Mouse (Mus musculus) limb, embryonic 12.5 days (tissue): ENCODE measurements around the gene Serpina1b. TPM values are rescaled to one million over a fixed set of nuclear protein-coding genes. Genes with fewer than 3 reads are reported as not detected.
"Not testable (repeated sequence)": the region's sequence is repeated elsewhere in the genome, so short reads cannot be mapped to it uniquely, and the experiment has no call there.

ENCODE experiments used
- ATAC-seq: fragments of 200-750 bp; cut with Nextera tagmentation; 2 replicates; pipeline ENCODE4 v1.8.0; 2017; ENCODE audit warnings: low read depth, moderate TSS enrichment; ENCODE audit not compliant: insufficient number of reproducible peaks, insufficient read depth, low FRiP score, low TSS enrichment
- H3K27ac ChIP-seq: fragments of 300-500 bp; sonication (generic); 2 replicates; pipeline ENCODE4 v1.5.1; 2016; ENCODE audit warnings: mild to moderate bottlenecking, moderate library complexity
- H3K27me3 ChIP-seq: fragments of 300-500 bp; sonication (generic); 2 replicates; pipeline ENCODE4 v1.6.1; 2016; ENCODE audit warnings: mild to moderate bottlenecking, moderate library complexity
- H3K36me3 ChIP-seq: fragments of 300-500 bp; sonication (generic); 2 replicates; pipeline ENCODE4 v1.6.1; 2016; ENCODE audit warnings: mild to moderate bottlenecking, moderate library complexity
- H3K4me1 ChIP-seq: fragments of 300-500 bp; sonication (generic); replicated peaks from 2 replicates; pipeline ENCODE4 v1.6.1; 2016
- H3K4me2 ChIP-seq: fragments of 300-500 bp; sonication (generic); 2 replicates; pipeline ENCODE4 v1.6.1; 2016; ENCODE audit warnings: mild to moderate bottlenecking, moderate library complexity
- H3K4me3 ChIP-seq: fragments of 300-500 bp; sonication (generic); replicated peaks from 2 replicates; pipeline ENCODE4 v1.5.1; 2016; ENCODE audit warnings: mild to moderate bottlenecking
- H3K9ac ChIP-seq: fragments of 300-500 bp; sonication (generic); replicated peaks from 2 replicates; pipeline ENCODE4 v1.6.1; 2016; ENCODE audit warnings: mild to moderate bottlenecking, moderate library complexity
- H3K9me3 ChIP-seq: fragments of 300-500 bp; sonication (generic); 2 replicates; pipeline ENCODE4 v1.6.1; 2016; ENCODE audit warnings: mild to moderate bottlenecking, moderate library complexity
- WGBS: fragments of 180-500 bp; shearing (Covaris S2); methylation state at CpG from one replicate; pipeline ENCODE4 v1.1.7; 2016; 5-methylcytosine and 5-hydroxymethylcytosine counted together
- polyA plus RNA-seq: library from polyadenylated mRNA; unstranded; fragments of >200 nt; fragmentation: Nextera tagmentation; extraction: Ambion mirVana; gene quantifications from 2 replicates; pipeline ENCODE4 v1.2.1, GENCODE M21; 2016

Gene Serpina1b
- polyA plus RNA-seq, 1 experiment from 2014 or later: not detected

DNA sequence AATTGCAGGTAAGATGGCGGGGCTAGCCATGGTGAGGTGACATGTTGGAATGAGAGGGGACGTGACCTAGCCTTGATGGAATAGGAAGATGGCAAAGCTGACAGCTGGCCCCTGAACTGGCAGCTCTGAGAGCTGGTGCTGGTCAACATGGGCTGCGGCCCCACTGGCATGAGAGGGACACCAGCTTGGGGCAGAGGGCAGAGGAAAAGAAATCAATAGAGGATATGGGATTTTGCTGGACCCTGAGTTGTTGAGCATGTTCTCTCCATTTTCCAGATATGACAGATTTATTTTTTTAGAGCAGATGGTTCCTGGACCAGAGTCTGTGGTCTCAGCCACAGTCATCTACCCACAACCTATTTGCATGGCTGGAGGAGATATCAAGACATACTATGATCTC is 67.1 kb downstream of the Serpina1b start:
- not testable (repeated sequence) for H3K4me3 ChIP-seq, H3K27me3 ChIP-seq, H3K27ac ChIP-seq, H3K4me1 ChIP-seq, H3K4me2 ChIP-seq, ATAC-seq, H3K9ac ChIP-seq, H3K36me3 ChIP-seq
- H3K9me3 ChIP-seq: peaks cover 20% of the 10 kb centered on the region
- WGBS: 77% methylated on average over 3 of the region's 3 CpGs

DNA sequence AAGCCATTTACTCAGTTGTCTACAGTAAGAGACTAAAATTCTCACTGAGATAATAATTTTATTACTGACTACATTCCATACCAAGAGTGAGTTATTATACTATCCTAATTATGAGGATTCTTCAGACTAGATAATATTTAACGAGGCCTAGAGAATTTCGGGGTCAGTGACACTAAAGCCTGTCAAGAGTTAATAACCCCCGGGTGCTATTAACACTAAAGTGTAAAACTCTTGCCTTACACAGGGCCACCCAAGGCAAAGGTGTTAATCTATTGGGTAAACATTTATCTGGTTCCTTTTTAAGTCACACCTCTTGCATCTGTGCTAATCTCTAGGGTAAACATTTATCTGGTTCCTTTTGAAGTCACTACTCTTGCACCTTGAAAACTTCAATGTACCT is 69.9 kb downstream of the Serpina1b start:
- not testable (repeated sequence) for ATAC-seq, H3K4me2 ChIP-seq, H3K27me3 ChIP-seq, H3K4me3 ChIP-seq, H3K4me1 ChIP-seq, H3K36me3 ChIP-seq, H3K9ac ChIP-seq, H3K27ac ChIP-seq
- H3K9me3 ChIP-seq: peaks cover 16% of the 10 kb centered on the region
- 90% methylated on average over 3 of the region's 3 CpGs for WGBS

DNA sequence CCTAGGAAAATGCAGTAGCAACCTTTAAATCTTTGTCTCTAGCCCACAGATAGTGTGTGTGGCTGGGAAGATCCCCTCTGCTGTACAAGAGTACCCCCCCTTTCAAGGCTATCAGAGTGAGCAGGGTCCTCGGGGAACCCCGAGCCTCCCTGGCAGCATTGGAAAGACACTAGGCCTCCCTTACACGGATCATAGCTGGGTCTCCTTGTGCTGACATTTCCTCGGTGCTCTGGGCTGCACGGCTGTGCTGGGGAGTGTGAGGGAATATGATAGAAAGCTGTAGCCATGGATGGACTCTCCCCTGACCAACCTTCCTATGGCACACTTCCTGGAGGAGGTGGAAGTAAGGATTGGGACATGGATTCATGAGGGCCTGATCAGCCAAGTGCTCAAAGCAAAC is 84.2 kb downstream of the Serpina1b start:
- not testable (repeated sequence) for H3K9me3 ChIP-seq, H3K36me3 ChIP-seq, H3K4me1 ChIP-seq, H3K9ac ChIP-seq, H3K4me2 ChIP-seq, H3K27ac ChIP-seq, H3K4me3 ChIP-seq, H3K27me3 ChIP-seq, ATAC-seq
- WGBS: 84% methylated on average over 5 of the region's 5 CpGs

DNA sequence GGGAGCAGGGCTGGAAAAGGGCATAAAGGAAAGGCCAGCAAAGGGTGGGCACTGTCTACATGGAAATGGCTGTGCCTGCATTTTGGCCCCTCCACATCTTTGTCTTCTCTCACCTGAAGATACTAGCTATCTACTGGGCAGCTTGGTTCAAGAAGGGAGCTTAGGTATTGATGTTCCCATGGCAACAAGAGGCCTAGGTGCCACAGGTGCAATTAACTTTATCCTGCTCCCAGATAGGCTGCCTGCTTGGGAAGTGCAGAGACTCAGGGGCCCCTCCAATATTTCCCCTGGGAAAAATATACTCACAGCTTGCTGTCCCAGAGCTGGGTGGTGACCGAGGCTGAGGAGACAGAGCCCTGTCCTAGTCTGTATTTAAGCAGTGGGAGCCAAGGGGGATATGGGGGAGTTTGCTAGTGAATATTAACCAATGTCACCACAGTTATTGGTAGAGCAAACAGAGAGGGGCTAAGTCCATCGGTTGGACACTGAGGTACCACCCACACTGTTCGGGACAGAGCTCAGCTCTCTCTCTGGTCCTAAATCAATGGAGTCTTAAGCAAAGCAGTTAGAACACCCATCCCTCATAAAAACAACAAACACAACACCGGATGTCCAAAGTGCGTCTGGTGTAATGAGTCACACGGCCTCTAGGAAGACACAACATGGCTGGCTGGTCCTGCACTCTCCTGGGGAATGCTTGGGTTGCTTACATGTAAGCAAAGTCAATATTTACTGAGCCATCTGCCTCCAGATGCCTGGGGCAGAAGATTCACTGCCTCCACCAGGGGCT is 92.2 kb downstream of the Serpina1b start:
- ATAC-seq, H3K36me3 ChIP-seq, H3K27ac ChIP-seq, H3K4me3 ChIP-seq, H3K9me3 ChIP-seq, H3K4me1 ChIP-seq, H3K9ac ChIP-seq, H3K4me2 ChIP-seq, H3K27me3 ChIP-seq: not testable (repeated sequence)
- 92% methylated on average over 5 of the region's 6 CpGs for WGBS

DNA sequence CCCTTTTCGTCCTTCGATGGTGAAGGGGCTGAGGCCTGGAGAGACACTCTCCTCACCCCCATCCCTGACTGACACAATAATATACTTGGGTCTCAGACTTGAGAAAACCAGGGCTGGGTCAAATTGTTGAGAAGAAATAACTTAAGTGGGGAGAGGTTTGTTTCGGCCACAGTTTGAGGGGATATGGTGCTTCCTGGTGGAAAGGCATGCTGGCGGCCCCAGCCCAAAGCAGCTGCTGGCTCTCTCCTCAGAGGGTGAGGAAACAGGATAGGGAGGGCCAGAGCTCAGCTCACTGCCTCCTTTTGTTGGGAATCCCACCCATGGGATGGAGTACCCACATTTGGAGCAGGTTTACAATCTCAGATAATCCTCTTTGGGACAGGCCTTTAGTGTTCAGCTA is 94.6 kb downstream of the Serpina1b start:
- not testable (repeated sequence) for H3K4me1 ChIP-seq, H3K27me3 ChIP-seq, H3K36me3 ChIP-seq, H3K4me2 ChIP-seq, H3K9ac ChIP-seq, H3K27ac ChIP-seq, H3K4me3 ChIP-seq, ATAC-seq, H3K9me3 ChIP-seq
- 89% methylated on average over 4 of the region's 4 CpGs for WGBS

DNA sequence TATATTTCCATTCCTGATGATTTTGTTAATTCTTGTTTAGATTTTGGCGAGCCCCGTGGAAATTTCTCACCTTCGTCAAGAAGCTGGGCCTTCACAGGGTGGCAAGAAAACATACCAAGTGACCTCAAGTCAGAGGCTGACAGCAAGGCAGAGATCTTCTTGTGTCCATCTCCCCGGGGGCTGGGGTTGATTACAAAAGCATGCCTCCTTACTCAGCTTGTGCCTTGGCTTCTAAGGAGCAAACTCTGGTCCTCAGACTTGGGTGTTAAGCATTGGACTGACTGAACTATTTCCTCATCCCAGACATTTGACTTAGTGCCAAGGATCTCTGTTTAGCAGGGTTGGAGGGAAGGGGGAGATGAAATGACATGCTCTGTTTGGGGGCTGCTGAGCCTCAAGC is 95.1 kb downstream of the Serpina1b start:
- not testable (repeated sequence) for H3K27me3 ChIP-seq, H3K36me3 ChIP-seq, H3K27ac ChIP-seq, H3K9ac ChIP-seq, H3K4me1 ChIP-seq, H3K4me2 ChIP-seq, H3K4me3 ChIP-seq, ATAC-seq, H3K9me3 ChIP-seq
- 93% methylated on average over 4 of the region's 4 CpGs for WGBS

DNA sequence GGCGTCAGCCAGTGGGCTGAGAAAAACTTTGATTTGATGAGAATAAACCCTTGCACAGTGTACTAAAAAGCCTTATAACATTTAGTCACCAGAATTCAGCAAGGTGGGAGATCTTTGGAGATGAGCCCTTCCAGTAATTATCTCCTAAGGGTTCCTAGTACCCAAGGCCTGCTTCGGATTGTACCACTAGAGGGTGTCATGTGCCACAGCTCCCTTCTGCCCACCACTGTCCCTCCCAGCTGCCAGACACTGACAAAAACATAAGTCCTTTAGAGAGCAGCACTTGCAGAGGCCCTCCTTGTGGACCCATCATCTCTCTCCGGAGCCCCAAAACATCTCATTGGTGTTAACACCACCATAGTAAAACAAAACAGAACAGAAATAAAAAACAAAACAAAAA is 118.6 kb downstream of the Serpina1b start:
- no peaks in the 10 kb centered on the region for H3K36me3 ChIP-seq
- ATAC-seq: no peak
- 78% methylated on average over 3 of the region's 3 CpGs for WGBS

DNA sequence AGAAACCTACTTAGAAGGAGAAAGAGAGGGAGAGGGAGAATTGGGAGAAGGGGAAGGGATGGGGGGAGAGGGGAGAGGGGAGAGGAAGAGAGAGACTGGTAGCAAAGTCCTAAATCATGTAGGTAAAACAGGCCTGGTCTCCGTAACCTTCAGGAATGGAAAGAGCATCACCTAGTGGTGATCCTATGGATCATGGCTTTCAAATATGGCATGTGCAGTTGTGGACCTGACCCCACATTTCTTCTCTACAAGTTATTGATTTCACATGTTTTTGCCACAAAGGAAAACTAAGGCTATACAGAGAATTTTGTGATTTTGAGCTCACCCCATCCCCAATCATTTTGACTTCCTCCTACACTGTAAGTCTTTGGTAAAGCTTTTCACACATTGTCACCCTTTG is 119.8 kb downstream of the Serpina1b start:
- Histone ChIP-seq H3K9ac (no peak overlapping the region), H3K4me3 (no peak overlapping the region), H3K4me2 (no peak overlapping the region), H3K27me3 (no peaks in the 10 kb centered on the region), H3K27ac (no peak overlapping the region), H3K4me1 (no peaks in the 10 kb centered on the region), H3K36me3 (no peaks in the 10 kb centered on the region), H3K9me3 (no peaks in the 10 kb centered on the region)
- ATAC-seq: no peak
- 40% methylated on average over 1 of the region's 1 CpGs for WGBS

More for the DNA sequence above, 118.6 kb downstream of the Serpina1b start:
- no peaks in the 10 kb centered on the region for H3K27me3 ChIP-seq
- H3K4me3 ChIP-seq: no peak overlapping the region
- H3K27ac ChIP-seq: no peak overlapping the region
- no peaks in the 10 kb centered on the region for H3K4me1 ChIP-seq
- no peaks in the 10 kb centered on the region for H3K9me3 ChIP-seq
- H3K4me2 ChIP-seq: no peak overlapping the region
- H3K9ac ChIP-seq: no peak overlapping the region

DNA sequence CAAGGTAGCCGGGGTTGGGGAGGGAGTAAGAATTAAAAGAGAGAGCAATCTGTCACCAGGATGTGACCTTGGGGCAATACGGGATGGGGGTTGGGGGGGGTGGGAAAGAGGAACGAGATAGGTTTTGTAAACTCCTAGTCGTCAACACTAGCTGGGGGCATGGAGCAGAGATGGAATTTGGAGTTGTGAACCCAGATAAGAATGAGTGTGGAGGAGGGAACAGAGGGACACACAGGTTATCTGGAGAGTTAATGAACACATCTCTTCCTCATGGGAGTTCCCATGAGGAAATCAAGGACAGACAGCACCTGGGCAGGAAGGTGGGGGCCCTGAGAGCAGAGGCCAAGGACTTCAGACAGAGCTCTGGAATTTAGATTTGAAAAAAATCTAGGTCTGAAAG is 124.1 kb downstream of the Serpina1b start:
- Histone ChIP-seq H3K4me2 (no peak overlapping the region), H3K9ac (no peak overlapping the region), H3K4me3 (no peak overlapping the region), H3K27me3 (no peaks in the 10 kb centered on the region), H3K9me3 (no peaks in the 10 kb centered on the region), H3K36me3 (no peaks in the 10 kb centered on the region), H3K4me1 (no peaks in the 10 kb centered on the region), H3K27ac (no peak overlapping the region)
- WGBS: 74% methylated on average over 4 of the region's 4 CpGs
- ATAC-seq: no peak

DNA sequence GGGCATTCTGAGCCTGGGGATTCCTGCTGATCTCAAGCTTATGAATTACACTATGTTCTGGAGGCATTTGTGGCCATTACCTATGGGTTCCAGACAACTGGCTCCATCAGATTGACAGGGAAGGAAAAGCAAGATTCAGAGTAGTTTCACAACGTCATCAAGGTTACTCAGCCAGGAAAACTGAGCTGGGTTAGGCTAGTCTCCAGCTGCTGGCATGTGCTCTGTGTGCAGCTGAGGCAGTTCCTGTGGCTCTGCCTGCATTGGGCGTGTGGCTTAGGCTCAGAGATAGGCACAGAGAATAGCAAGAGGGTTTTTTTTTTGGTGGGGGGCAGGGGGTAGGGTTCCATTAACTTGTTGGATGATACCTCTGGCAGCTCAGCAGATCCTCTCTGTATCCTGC is 124.6 kb downstream of the Serpina1b start:
- no peaks in the 10 kb centered on the region for H3K27me3 ChIP-seq
- H3K9me3 ChIP-seq: no peaks in the 10 kb centered on the region
- 73% methylated on average over 2 of the region's 2 CpGs for WGBS
- no peaks in the 10 kb centered on the region for H3K4me1 ChIP-seq
- ATAC-seq: no peak
- no peaks in the 10 kb centered on the region for H3K36me3 ChIP-seq
- no peak overlapping the region for H3K4me2 ChIP-seq
- no peak overlapping the region for H3K9ac ChIP-seq
- H3K27ac ChIP-seq: no peak overlapping the region
- H3K4me3 ChIP-seq: no peak overlapping the region

DNA sequence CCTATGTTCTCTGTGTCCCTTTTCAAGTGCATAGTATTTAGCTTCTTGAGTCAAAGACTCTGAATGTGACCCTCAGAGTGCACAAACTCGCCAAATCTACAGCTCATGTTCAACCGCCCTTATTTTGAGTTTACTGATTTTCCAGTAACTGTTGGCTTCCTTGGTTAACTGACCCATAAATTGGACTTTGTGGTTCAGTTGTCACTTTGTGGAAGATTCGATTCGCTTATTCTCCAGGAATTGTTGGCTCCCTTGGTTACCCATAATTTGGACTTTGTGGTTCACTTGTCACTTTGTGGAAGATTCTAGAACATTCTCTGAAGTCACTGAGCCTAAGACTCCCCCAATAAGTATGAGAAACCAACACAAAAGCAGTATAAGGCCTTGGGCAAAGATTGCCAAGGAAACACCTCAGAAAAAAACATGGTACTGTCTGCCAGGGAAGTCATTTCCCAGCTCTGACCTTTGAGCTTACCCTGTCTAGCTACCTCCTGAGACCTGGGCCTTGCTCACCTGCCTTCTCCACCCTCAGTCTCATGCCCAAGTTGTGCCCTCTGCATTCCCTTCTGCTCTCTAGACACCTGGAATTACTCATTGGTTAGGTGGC is 129.9 kb downstream of the Serpina1b start:
- H3K27me3 ChIP-seq: no peaks in the 10 kb centered on the region
- ATAC-seq: no peak
- 85% methylated on average over 4 of the region's 4 CpGs for WGBS
- H3K9me3 ChIP-seq: no peaks in the 10 kb centered on the region
- H3K9ac ChIP-seq: no peak overlapping the region
- H3K27ac ChIP-seq: no peak overlapping the region
- no peaks in the 10 kb centered on the region for H3K4me1 ChIP-seq
- no peak overlapping the region for H3K4me2 ChIP-seq
- no peak overlapping the region for H3K4me3 ChIP-seq
- H3K36me3 ChIP-seq: no peaks in the 10 kb centered on the region

DNA sequence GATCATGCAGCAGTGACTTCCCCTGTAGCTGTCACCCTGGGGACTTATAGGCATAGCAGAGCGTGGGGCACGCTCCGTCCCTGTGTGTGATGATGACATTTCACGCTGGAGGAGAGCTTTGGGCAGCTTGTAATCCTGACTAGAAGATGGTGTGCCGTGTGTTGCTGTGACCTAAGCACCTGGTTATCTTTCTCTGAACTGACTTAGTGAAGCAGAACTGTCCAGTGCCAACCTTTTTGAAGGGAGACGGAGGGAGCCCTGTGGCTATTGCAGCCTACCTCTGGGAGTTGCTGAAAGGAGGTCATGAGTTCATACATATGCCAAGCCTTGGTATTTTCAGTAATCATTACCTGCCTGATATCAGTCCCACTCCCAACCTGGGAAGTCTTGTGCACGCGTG is 134.7 kb downstream of the Serpina1b start, which contains the start of gene Serpina1f:
Serpina1f (minus strand) TSS at position 101 of the 400 bp plus-strand sequence.
- Histone ChIP-seq H3K27ac (no peak within 1 kb of the TSS), H3K4me3 (no peak within 1 kb of the TSS), H3K36me3 (no peaks in the 10 kb centered on the region), H3K9me3 (no peaks in the 10 kb centered on the region), H3K27me3 (no peaks in the 10 kb centered on the region), H3K4me1 (no peaks in the 10 kb centered on the region), H3K9ac (no peak within 1 kb of the TSS), H3K4me2 (no peak within 1 kb of the TSS)
- WGBS: 86% methylated on average over 8 of the region's 8 CpGs
- no peak for ATAC-seq
